Mouse (Mus musculus): ENCODE data around the gene Neu4. TPM values are rescaled to one million over a fixed set of nuclear protein-coding genes. Genes with fewer than 3 reads are reported as not detected.

Gene Neu4
- polyA plus RNA-seq, 1 experiment from 2014 or later = not detected

Other genes with a start within 250 kb of the Neu4 start
- gene Dtymk, start 218.5 kb upstream of the Neu4 start, polyA plus RNA-seq (2014; fragmentation: Nextera tagmentation; extraction: Ambion mirVana) = 164 and 167 TPM in 2 replicates
- 11.2 and 11.6 TPM in 2 replicates for gene Ing5, start 216.5 kb upstream of the Neu4 start, polyA plus RNA-seq (2014; fragmentation: Nextera tagmentation; extraction: Ambion mirVana)
- gene D2hgdh, start 195.5 kb upstream of the Neu4 start, polyA plus RNA-seq (2014; fragmentation: Nextera tagmentation; extraction: Ambion mirVana) = 16.1 and 17.3 TPM in 2 replicates
- gene Gal3st2, start 159.1 kb upstream of the Neu4 start, polyA plus RNA-seq (2014; fragmentation: Nextera tagmentation; extraction: Ambion mirVana) = 0.08 TPM in 1 of 2 replicates, not detected in the other
- gene Gal3st2b, start 102.1 kb upstream of the Neu4 start, polyA plus RNA-seq (2014; fragmentation: Nextera tagmentation; extraction: Ambion mirVana) = not detected in 2 replicates
- gene Gal3st2c, start 29.9 kb upstream of the Neu4 start, polyA plus RNA-seq (2014; fragmentation: Nextera tagmentation; extraction: Ambion mirVana) = 0.03 and 0.04 TPM in 2 replicates
- 0.13 and 0.30 TPM in 2 replicates for gene Pdcd1, start 32.1 kb downstream of the Neu4 start, polyA plus RNA-seq (2014; fragmentation: Nextera tagmentation; extraction: Ambion mirVana)

All from heart, embryonic 14.5 days (tissue).